Mouse (Mus musculus) lung, embryonic 16.5 days (tissue): Measurements from ENCODE around the gene Nhej1. TPM values are rescaled to one million over a fixed set of nuclear protein-coding genes. Genes with fewer than 3 reads are reported as not detected.

Experiments used
- ATAC-seq: fragments of 200-750 bp; cut with Nextera tagmentation; 2 replicates; pipeline ENCODE4 v1.8.0; 2017; ENCODE audit warnings: low read depth, mild to moderate bottlenecking, moderate library complexity
- H3K27ac ChIP-seq: fragments of 300-500 bp; sonication (generic); 2 replicates; pipeline ENCODE4 v1.5.1; 2014; ENCODE audit warnings: mild to moderate bottlenecking, control low read depth, low read length
- H3K27me3 ChIP-seq: fragments of 300-500 bp; sonication (generic); 2 replicates; pipeline ENCODE4 v1.6.1; 2014; ENCODE audit warnings: low read depth, low read length, mixed read lengths; ENCODE audit not compliant: control insufficient read depth, insufficient read depth
- H3K36me3 ChIP-seq: fragments of 300-500 bp; sonication (generic); 2 replicates; pipeline ENCODE4 v1.6.1; 2014; ENCODE audit warnings: low read length; ENCODE audit not compliant: control insufficient read depth, insufficient read depth
- H3K4me1 ChIP-seq: fragments of 300-500 bp; sonication (generic); replicated peaks from 2 replicates; pipeline ENCODE4 v1.6.1; 2014; ENCODE audit warnings: low read length, mixed read lengths; ENCODE audit not compliant: control insufficient read depth, insufficient read depth
- H3K4me2 ChIP-seq: fragments of 300-500 bp; sonication (generic); 2 replicates; pipeline ENCODE4 v1.6.1; 2014; ENCODE audit warnings: low read depth, low read length, control low read depth
- H3K4me3 ChIP-seq: fragments of 300-500 bp; sonication (generic); 2 replicates; pipeline ENCODE4 v1.5.1; 2014; ENCODE audit warnings: mild to moderate bottlenecking, low read length, control low read depth
- H3K9ac ChIP-seq: fragments of 300-500 bp; sonication (generic); 2 replicates; pipeline ENCODE4 v1.6.1; 2014; ENCODE audit warnings: low read length, control low read depth
- H3K9me3 ChIP-seq: fragments of 300-500 bp; sonication (generic); 2 replicates; pipeline ENCODE4 v1.6.1; 2016; ENCODE audit warnings: low read length; ENCODE audit not compliant: control insufficient read depth
- WGBS: fragments of 180-500 bp; shearing (Covaris S2); extraction: QIAGEN DNeasy Blood & Tissue Kit; methylation state at CpG from one replicate; pipeline ENCODE4 v1.1.7; 2014; 5-methylcytosine and 5-hydroxymethylcytosine counted together
- polyA plus RNA-seq: library from polyadenylated mRNA; unstranded; fragments of >200 nt; fragmentation: Nextera tagmentation; extraction: Ambion mirVana; gene quantifications from 2 replicates; pipeline ENCODE4 v1.2.1, GENCODE M21; 2015

Gene Nhej1
- polyA plus RNA-seq, 1 experiment from 2014 or later: 10.4 TPM

GRCm38 (mm10) chr1:75147411-75148135 is 22.6 kb upstream of the Nhej1 start:
- Histone ChIP-seq H3K4me3 (no peak overlapping the region), H3K36me3 (peaks cover 23% of the 10 kb centered on the region)
- 75% methylated on average over 7 of the region's 7 CpGs for WGBS

DNA sequence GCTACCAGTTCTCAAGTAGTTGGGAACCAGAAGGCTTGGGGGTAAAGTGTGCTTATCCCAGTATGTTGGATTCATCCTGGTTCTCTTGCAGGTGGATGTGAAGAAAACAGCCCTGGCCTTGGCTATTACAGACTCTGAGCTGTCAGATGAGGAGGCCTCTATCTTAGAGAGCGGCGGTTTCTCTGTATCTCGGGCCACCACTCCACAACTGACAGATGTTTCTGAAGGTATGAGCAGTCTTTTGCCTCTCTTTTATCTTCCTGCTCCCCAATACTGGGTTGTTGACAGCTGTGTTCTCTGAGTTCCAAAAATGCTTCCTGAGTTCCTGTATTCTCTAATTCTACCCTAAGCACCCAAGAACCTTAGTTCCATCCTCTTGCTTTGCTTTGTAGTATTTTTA is 20.6 kb upstream of the Nhej1 start:
- Histone ChIP-seq H3K36me3 (peaks cover 23% of the 10 kb centered on the region), H3K9me3 (no peaks in the 10 kb centered on the region), H3K9ac (no peak overlapping the region), H3K27ac (no peak overlapping the region), H3K27me3 (no peaks in the 10 kb centered on the region), H3K4me3 (no peak overlapping the region), H3K4me2 (no peak overlapping the region), H3K4me1 (peaks cover 11% of the 10 kb centered on the region)
- ATAC-seq: no peak
- 91% methylated on average over 3 of the region's 3 CpGs for WGBS

More at GRCm38 (mm10) chr1:75147411-75148135, 22.6 kb upstream of the Nhej1 start:
- Histone ChIP-seq H3K4me2 (no peak overlapping the region), H3K27ac (no peak overlapping the region), H3K9ac (no peak overlapping the region), H3K4me1 (peaks cover 7% of the 10 kb centered on the region; the same call in 1 of the 2 replicates), H3K27me3 (no peaks in the 10 kb centered on the region), H3K9me3 (no peaks in the 10 kb centered on the region)
- ATAC-seq: no peak

GRCm38 (mm10) chr1:75142301-75143261 is 17.6 kb upstream of the Nhej1 start, which contains the start of the genes Cnppd1 and Retreg2:
Gene Cnppd1 (minus strand): TSS chr1:75142711.
Gene Retreg2 (plus strand): TSS chr1:75142778.
- H3K4me1 ChIP-seq: peaks cover 13% of the 10 kb centered on the region
- no peaks in the 10 kb centered on the region for H3K9me3 ChIP-seq
- peak within 1 kb of the TSS; percentile 94 for H3K9ac ChIP-seq
- peaks cover 31% of the 10 kb centered on the region for H3K36me3 ChIP-seq
- ATAC-seq: peak; percentile 91
- H3K4me2 ChIP-seq: peak within 1 kb of the TSS; percentile 70
- no peaks in the 10 kb centered on the region for H3K27me3 ChIP-seq
- WGBS: under 1% methylated on average over 86 of the region's 91 CpGs
- H3K4me3 ChIP-seq: peak within 1 kb of the TSS; percentile 83
- peak within 1 kb of the TSS; percentile 98 for H3K27ac ChIP-seq

GRCm38 (mm10) chr1:75141486-75142190 is 16.6 kb upstream of the Nhej1 start:
- Histone ChIP-seq H3K27ac (peak overlapping the region; percentile 98), H3K4me1 (peaks cover 13% of the 10 kb centered on the region), H3K9me3 (no peaks in the 10 kb centered on the region), H3K4me2 (peak overlapping the region; percentile 70), H3K4me3 (peak overlapping the region; percentile 83), H3K36me3 (peaks cover 32% of the 10 kb centered on the region), H3K9ac (peak overlapping the region; percentile 94), H3K27me3 (no peaks in the 10 kb centered on the region)
- peak; percentile 47 for ATAC-seq
- 0% methylated on average over 53 of the region's 53 CpGs for WGBS

DNA sequence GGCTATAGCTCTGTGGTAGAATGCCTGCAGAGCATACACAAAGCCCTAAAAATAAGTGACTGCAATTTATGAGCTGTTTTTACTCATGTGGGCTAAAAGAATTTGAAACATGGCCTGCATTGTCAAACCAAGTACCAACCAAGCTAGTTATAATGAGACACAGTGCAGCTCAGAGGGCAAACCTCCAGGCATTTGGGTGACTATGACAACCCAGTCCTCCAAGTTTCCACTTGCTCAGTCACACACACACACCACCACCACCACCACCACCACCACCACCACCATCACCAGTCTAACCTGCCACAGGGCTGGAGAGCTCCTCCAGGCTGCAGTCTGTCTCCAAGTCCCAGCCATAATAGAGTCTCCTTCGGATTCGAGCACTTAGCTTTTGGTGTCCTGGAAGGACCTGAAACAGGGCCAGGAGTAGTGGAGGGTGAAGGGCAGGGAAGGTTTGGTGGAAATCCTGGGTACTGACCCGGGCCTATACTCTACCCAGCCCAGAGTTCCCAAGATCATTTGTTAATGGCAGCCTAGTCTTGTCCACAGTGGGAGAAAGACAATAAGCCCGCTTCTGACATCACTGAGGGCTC is 15.7 kb upstream of the Nhej1 start:
- peaks cover 13% of the 10 kb centered on the region for H3K4me1 ChIP-seq
- H3K9ac ChIP-seq: peak overlapping the region; percentile 94
- no peak overlapping the region; the same call in 1 of the 2 replicates for H3K27ac ChIP-seq
- 47% methylated on average over 4 of the region's 4 CpGs for WGBS
- ATAC-seq: no peak
- H3K9me3 ChIP-seq: no peaks in the 10 kb centered on the region
- H3K36me3 ChIP-seq: peaks cover 28% of the 10 kb centered on the region
- H3K4me3 ChIP-seq: peak overlapping the region; percentile 83
- peak overlapping the region; percentile 70 for H3K4me2 ChIP-seq
- no peaks in the 10 kb centered on the region for H3K27me3 ChIP-seq

- ATAC-seq: no peak
- no peak overlapping the region for H3K4me2 ChIP-seq
- H3K36me3 ChIP-seq: peaks cover 22% of the 10 kb centered on the region
Measured at GRCm38 (mm10) chr1:75138448-75138847, 13.4 kb upstream of the Nhej1 start.

DNA sequence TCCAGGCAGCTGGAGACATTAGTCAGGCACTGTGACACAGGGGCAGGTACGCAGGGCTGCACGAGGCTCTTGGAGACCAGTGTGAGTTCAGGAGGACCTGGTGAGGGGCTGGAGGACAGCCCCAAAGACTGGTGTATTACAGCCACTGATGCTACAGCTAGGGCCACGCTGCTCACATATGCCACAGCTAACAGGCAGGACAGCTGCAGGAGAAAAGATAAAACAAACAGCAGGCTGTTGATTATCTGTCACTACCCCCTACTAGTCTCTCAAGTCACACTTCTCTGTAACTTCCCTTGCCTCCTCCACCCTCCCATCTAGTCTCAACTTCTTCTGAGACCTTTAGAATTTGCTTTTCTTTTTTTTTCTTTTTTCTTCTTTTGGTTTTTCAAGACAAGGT is 11.7 kb upstream of the Nhej1 start:
- no peak overlapping the region for H3K4me2 ChIP-seq
- WGBS: 33% methylated on average over 3 of the region's 3 CpGs
- no peak overlapping the region for H3K27ac ChIP-seq
- peaks cover 11% of the 10 kb centered on the region for H3K4me1 ChIP-seq
- H3K9ac ChIP-seq: no peak overlapping the region
- no peak for ATAC-seq
- H3K36me3 ChIP-seq: peaks cover 22% of the 10 kb centered on the region
- no peaks in the 10 kb centered on the region for H3K27me3 ChIP-seq
- H3K9me3 ChIP-seq: no peaks in the 10 kb centered on the region
- no peak overlapping the region for H3K4me3 ChIP-seq

More at GRCm38 (mm10) chr1:75138448-75138847, 13.4 kb upstream of the Nhej1 start:
- no peak overlapping the region for H3K27ac ChIP-seq
- H3K4me3 ChIP-seq: no peak overlapping the region
- H3K27me3 ChIP-seq: no peaks in the 10 kb centered on the region
- WGBS: 93% methylated on average over 2 of the region's 2 CpGs
- peaks cover 12% of the 10 kb centered on the region for H3K4me1 ChIP-seq
- H3K9me3 ChIP-seq: no peaks in the 10 kb centered on the region
- no peak overlapping the region for H3K9ac ChIP-seq

- WGBS: 75% methylated on average over 6 of the region's 6 CpGs
- no peak for ATAC-seq
- Histone ChIP-seq H3K4me3 (no peak overlapping the region), H3K36me3 (peaks cover 22% of the 10 kb centered on the region), H3K4me1 (peaks cover 11% of the 10 kb centered on the region), H3K27ac (no peak overlapping the region), H3K9ac (no peak overlapping the region), H3K27me3 (no peaks in the 10 kb centered on the region), H3K4me2 (no peak overlapping the region), H3K9me3 (no peaks in the 10 kb centered on the region)
Measured at GRCm38 (mm10) chr1:75136293-75136692, 11.3 kb upstream of the Nhej1 start.
